Mouse (Mus musculus): ENCODE results near the gene Zfp280b. TPM values are rescaled to one million over a fixed set of nuclear protein-coding genes. Genes with fewer than 3 reads are reported as not detected.
"Not testable (repeated sequence)": the region's sequence is repeated elsewhere in the genome, so short reads cannot be mapped to it uniquely, and the experiment has no call there.

The Zfp280b gene
- total RNA-seq, 2 experiments from 2014 or later = 12.2 to 12.3 TPM

DNA sequence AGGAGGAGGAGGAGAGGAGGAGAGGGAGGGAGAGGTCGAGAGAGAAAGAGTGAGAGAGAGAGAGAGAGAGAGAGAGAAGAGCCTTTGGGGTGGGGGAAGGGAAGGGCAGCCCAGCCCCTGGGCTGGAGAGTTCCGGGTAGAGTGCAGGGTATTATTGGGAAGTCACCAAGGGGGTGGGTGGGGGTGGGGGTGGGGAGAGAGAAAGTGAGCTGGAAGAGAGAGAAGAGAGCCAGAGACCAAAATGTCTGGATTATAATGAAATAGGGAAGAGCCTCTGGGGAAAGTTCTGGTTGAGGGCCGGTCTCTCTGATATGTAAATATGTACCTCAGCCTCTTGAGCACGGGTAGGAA is 4.5 kb upstream of the Zfp280b start:
- DNase-seq (ENCODE audit: low spot score in 2 of 2) = no peak
- intact Hi-C loops (cut with DNase I) = no loop called here

DNA sequence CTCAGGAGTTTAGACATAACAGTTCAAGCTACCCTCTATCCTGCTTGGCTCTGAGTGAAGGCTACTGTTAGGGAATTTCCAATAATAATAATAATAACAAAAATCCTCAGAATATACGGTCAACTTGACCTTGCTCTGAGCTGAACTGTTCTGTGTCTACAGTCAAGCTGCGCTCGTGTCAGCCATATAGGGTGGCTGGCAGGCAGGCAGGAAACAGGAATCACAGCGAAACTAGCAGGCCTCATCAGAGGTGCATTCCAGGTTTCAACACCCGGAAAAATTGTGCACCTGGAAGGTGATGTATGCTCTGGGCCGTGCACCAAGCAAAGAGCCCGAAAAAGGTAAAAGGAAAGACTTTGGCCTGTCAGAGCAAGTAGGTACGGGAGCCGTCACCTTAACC is 4.1 kb upstream of the Zfp280b start:
- intact Hi-C loops (cut with DNase I) = no loop called here
- DNase-seq (ENCODE audit: low spot score in 2 of 2) = no peak

DNA sequence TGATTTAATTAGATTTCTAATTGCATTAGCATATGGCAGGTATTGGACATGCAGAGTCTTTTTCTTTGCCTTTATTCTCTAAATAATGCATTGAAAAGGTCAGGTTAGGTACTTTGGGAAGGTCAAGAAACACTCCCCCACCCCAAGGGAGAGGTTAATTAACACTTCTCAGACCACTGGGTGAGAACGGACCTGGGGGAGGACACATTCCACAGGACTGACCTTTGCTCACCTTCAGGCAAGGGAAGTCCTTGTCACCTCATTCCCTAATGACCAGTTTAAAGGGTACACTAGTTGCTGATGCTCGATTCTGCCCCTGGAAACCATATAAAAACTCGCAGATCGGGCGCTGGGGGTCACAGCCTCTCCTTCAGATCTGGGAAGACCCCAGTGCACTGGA is 3.2 kb upstream of the Zfp280b start:
- DNase-seq (ENCODE audit: low spot score in 2 of 2) = no peak
- intact Hi-C loops (cut with DNase I) = no loop called here

DNA sequence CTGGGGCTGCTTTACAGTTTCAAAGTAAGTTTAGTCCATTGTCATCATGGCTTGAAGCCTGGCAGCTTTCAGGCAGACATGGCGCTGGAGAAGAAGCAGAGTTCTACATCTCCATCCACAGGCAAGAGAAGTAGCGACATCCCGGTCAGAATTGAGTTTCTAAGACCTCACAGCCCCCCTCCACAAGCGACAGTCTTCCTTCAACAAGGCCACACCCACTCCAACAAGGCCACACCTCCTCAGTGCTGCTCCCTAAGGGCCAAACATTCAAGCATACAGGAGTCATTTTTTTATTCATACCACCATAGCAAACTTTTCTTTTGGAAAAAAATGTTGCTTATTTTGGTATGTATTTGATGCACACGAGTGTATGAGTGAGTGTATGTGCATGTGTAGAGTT is 2.0 kb upstream of the Zfp280b start:
- no peak for DNase-seq (ENCODE audit: low spot score in 2 of 2)
- intact Hi-C loops (cut with DNase I) = no loop called here

DNA sequence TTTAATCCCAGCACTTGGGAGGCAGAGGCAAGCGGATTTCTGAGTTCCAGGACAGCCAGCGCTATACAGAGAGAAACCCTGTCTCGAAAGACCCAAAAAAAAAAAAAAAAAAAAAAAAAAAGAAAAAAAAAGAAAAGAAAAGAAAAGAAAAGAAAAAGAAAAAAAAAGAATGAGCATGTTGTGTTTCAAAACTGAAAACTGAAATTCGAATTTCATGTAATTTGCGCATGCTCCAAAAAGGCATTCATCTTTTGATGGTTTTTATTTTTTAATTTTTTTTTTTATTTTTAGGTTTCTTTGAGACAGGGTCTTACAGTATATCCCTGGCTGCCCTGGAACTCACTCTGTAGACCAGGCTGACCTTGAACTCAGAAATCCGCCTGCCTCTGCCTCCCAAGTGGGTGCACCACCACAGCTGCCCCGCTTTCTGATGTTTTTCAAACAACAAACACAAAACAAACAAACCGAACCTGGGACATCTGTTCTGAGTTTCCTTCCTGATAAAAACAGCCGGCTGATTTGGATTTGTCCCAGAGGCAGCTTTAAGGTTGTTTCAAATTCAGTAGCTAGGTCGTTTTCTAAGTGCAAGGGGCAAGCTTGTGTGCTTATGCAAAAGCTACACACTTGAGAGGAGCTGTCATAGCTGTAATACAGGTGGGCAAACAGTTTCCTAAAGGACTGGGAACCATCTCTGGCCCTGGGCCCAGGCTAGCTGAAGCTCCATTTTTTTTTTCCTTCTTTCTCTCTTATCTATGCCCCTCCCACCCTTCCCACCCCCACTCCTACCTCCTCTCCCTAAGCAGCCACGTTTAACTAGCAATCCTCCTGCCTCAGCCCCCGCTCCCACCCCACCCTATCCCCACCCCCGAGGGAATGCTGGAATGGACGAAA is 694 bp upstream of the Zfp280b start:
- intact Hi-C loops (cut with DNase I) = no loop called here
- DNase-seq (ENCODE audit: low spot score in 2 of 2) = peak in 1 of 2 experiments; percentile 8

DNA sequence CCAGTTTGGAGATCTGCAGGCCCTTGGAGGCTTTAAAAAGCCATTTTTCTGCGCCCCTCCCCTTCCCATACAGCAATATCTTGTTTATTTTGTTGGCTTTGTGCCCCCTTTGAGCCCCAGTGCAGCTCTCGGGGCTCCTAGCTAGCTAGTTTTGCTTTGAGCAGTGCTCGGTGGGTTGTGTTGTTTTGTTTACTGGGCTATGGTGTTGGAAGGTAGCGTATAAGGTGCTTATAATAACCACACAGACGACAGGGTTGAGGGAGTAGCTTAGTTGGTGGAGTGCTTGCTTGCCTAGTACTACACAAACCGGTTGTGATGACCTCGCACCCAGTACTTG is 637 bp downstream of the Zfp280b start:
- no peak for DNase-seq (ENCODE audit: low spot score in 2 of 2)
- intact Hi-C loops (cut with DNase I) = no loop called here

DNA sequence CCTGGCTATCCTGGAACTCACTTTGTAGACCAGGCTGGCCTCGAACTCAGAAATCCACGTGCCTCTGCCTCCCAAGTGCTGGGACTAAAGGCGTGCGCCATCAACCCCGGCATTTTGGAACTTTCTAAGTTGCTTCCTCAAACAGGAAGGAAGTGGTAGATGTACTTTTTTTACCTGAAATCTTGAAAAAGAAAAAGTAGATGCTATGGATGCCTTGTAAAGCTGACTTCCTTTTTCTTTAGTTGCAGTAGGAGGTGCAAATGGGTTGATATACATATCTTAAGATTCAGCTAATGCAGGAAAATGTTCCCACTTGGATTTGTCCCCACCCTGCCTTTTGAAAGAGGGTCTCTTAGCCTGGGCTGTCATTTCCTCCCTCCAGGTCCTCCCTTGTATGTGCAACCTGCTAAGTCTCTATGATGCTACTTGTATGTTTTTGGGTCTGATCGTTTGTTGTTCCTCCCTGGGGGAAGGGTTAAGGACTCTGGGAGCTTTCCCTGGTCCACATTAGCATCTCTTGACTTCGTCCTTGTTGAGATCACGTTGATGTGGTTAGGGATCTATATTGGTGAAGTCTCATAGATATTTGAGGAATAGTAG is 1.7 kb downstream of the Zfp280b start:
- DNase-seq (ENCODE audit: low spot score in 2 of 2) = no peak
- intact Hi-C loops (cut with DNase I) = no loop called here

DNA sequence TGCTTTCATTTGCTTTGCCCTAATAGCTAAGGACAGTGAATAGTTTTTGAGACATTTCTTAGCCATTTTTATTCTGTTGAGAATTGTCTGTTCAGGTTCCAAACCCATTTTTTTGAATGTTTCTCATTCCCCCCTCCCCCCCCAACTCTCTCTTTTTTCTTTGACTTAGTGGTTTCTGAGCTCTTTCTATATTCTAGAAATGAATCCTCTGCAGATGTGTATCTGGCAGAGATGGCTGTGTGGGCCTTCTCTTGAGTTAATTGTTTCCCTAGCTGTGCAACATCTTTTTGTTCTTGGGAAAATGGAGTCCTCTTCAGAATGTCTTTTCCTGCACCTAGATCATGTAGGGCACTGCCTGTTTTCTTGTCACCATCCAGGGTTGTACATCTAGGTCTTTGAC is 2.8 kb downstream of the Zfp280b start:
- no peak for DNase-seq (ENCODE audit: low spot score in 2 of 2)
- intact Hi-C loops (cut with DNase I) = no loop called here

DNA sequence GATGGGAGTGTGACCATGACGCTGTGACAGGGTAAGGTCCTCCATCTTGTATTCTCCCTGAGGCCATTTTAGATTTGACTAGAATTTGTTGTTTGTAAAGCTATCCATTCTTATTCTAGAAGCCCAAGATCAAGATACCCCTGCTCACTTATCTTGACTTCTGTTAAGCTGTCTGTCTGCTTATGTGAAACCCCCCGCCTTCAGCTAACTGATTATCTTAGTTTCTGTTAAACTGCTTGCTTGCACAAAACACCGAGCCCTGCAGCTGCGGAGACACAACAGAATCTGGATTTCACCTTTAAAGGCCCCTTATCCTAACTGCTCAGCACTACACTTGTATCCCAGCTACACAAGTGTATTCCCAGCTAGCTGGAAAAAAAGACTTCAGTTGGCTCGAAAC is 4.5 kb downstream of the Zfp280b start:
- intact Hi-C loops (cut with DNase I) = no loop called here
- no peak for DNase-seq (ENCODE audit: low spot score in 2 of 2)

DNA sequence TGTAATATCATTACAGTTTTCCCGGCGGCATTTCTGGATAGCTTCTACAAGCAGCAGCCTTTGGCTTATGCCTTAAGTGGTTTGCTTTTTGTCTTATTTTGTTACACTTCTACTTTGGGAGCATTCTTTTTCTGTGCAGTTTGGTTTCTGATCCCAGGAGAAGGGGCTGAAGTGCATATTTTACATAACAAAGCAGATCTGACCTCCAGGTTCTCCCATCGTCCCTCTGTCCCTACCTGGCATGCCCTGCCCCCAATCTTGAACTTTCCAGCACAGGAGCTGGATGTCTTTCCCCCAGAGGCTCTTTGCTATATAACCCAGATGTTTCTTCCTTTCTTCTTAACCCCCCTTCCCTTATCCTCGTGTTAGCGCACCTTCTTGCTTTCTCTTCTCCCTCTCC is 12.9 kb downstream of the Zfp280b start:
- no peak for DNase-seq (ENCODE audit: low spot score in 2 of 2)
- intact Hi-C loops (cut with DNase I) = no loop called here

DNA sequence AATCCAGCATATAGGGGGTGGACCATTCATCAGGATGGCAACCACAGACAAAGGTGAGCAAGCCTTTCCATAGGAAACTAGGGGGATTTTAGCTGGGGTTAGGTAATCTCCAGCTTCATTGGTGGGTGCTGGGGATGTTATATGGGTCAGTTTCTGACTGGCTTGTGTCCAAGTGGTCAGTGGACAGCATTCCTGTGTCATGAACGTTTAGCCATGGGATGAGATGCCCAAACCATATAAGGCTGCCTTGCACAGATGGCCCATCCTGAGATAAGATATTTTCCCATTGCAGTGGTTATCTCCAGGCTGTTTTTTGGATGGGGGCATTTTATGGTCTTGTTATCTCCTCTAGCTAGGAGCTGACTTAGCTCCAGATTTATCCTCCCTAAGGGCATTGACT is 14.3 kb downstream of the Zfp280b start:
- DNase-seq (ENCODE audit: low spot score in 2 of 2) = no peak
- intact Hi-C loops (cut with DNase I) = no loop called here

DNA sequence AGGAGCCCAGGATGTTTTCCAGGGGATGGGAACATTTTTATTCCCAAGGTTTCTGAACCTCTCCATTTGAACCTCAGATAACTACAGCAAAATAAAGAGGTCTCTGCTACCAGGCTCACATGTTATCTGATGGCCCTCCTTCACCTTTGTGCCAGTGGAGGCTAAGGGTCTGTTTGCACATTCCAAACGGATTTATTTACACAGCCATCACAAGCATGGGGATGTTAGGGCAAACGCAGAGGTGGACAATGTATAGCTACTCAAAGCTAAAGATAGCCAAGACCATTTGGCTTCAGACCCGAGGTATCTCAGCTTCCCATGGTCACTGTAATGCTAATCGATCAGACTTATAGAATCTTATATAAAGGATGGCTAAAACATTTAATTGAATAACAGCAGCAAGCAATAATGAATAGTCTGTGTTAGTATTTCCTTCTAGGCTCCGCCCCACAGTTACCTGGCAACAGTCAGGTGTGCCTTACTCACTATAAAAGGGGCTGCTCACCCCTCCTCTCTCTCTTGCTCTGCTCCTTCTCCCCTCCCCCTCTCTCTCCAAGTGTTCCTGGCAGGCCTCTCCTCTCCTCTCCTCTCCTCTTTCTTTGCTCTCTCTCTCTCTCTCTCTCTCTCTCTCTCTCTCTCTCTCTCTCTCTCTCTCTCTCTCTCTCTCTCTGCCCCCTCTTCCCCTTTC is 14.9 kb downstream of the Zfp280b start:
- no peak for DNase-seq (ENCODE audit: low spot score in 2 of 2)
- intact Hi-C loops (cut with DNase I) = no loop called here

DNA sequence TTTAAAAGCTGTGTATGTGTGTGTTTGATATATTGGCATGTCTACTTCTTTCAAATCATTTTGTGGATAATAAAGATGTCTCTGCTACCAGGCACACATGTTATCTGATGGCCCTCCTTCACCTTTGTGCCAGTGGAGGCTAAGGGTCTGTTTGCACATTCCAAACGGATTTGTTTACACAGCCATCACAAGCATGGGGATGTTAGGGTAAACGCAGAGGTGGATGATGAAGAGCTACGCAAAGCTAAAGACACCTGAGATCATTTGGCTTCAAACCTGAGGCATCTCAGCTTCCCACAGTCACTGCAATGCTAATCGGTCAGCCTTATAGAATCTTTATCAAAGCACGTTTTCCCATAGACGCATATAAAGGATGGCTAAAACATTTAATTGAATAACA is 16.5 kb downstream of the Zfp280b start:
- no peak for DNase-seq (ENCODE audit: low spot score in 2 of 2)
- intact Hi-C loops (cut with DNase I) = no loop called here

DNA sequence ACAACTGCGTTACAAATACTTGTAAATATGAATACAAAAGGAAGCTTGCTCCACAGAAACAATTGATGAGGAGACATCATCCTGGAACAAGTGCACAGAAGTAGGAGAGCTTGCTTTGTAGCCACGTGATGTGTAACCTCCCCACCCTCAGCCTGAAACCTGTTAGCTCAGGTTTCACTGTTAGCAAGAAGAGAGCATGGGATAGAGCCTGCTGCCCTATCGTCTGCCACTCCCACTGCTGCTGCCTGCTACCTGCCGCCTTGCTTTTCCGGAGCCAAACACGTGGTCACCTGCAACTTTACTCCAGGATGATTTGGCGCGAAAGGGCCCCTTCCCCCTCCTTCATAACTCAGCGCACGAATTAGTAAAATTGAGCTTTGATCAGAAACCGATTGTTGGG is 19.4 kb downstream of the Zfp280b start:
- no peak for DNase-seq (ENCODE audit: low spot score in 2 of 2)
- intact Hi-C loops (cut with DNase I) = no loop called here

DNA sequence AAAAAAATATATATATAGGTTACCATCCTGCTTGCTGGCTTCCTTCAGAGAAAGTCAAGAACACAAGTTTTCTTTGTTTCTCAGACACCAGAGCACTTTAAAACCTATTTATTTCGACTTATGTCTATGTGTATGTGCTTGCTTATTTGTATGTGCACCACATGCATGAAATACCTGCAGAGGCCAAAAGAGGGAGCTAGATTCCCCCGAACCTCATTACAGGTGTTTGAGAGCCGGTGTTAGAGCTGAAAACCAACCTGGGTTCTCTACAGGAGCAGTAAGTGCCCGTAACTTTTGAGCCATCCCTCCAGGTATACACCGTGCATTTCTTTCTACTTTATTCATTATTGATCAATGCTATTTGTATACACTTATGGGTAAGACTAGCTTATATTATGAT is 30.0 kb downstream of the Zfp280b start:
- intact Hi-C loops (cut with DNase I) = no loop called here
- DNase-seq (ENCODE audit: low spot score in 2 of 2) = no peak

DNA sequence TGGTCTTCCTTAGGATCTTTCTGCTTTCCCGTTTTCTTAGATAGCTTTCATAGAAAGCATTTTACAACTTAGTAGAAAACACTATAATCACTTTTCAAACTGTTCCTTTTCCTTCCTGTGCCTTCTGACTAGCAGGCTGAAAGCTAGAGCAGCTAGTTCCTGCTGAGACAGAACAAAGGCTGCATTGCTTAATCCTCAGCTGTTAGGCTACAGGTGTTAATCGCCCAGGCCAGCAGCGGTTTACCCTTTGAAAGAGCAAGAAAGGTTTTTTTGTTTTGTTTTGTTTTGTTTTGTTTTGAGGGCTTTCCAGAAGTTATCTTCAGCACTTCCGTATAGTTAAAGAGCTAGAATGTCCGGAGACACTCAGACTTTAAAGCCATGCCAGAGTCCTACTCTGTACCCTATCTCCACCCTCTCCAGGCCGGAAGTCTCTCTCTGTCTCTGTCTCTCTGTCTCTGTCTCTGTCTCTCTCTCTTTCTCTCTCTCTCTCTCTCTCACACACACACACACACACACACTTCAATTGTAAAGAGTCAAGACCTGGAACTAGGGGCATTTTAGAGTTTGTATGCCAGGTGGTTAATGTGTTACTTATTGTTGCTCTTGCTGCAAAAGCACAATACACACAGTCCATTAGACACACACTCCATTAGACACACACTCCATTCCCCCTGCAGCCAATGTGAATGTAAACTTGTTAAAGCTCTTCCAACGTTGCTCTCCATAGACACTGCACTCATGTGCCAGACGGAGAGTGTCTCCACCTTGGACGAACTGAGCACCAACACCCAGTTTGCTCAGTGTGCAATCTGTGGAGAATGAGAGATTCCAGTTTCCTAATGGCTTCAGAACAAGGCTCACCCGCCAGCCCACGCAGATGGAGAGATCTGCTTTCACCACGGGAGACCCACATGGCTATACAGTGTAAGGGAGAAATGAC is 35.5 kb downstream of the Zfp280b start:
- DNase-seq (ENCODE audit: low spot score in 2 of 2) = no peak
- intact Hi-C loops (cut with DNase I) = no loop called here

DNA sequence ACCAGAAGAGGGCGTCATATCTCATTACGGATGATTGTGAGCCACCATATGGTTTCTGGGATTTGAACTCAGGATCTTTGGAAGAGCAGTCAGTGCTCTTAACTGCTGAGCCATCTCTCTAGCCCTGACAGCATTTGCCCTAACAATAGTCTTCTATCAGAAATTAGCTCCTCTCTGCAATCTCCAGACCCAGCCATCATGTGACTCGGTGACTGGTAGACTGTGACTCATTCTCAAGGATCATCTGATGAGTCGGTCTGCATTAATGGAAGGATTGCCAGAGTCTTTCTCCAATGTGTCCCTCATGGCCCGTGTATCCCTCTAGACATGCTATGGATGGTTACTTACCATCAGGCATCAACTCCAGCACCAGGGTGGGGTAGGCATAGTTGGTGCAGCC is 39.6 kb downstream of the Zfp280b start:
- DNase-seq (ENCODE audit: low spot score in 2 of 2); intact Hi-C loops (cut with DNase I): not testable (repeated sequence)

DNA sequence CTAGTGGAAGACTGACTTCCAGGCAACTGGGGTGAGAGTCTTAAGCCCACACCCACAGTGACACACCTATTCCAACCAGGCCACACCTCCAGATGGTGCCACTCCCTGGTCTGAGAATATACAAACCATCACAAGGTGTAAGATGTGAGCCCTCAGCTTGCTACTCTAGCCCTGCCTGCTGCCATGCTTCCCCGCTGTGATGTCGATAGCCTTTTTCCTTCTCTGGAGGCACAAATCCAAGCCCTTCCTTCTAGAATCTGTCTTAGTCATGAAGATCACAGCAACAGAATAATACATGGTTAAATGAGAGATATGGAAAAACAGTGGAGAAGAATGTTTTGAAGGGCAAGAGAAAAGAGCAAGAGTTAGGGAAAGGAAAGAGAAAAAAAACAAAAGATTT is 44.6 kb downstream of the Zfp280b start:
- DNase-seq (ENCODE audit: low spot score in 2 of 2); intact Hi-C loops (cut with DNase I): not testable (repeated sequence)

Data from left cerebral cortex, postnatal 14 days (tissue).